Mouse (Mus musculus) left cerebral cortex, postnatal 25 days (tissue): ENCODE measurements around the gene Tinf2. TPM values are rescaled to one million over a fixed set of nuclear protein-coding genes. Genes with fewer than 3 reads are reported as not detected.

Source experiments
- DNase-seq, 2 experiments: peaks; one replicate each; pipeline ENCODE4 v3.0.0; 2022; ENCODE audit warnings: low spot score in 2 of 2, mixed read lengths in 1 of 2
- intact Hi-C: fragments of 180-260 bp; cut with DNase I; formaldehyde crosslinking; loops from one replicate; pipeline ENCODE4 v1.15.1; 2025
- total RNA-seq, 2 experiments: library from RNA; stranded (reverse); gene quantifications; 2 replicates each; pipeline ENCODE4 v1.2.3; 2021

Tinf2 gene
- total RNA-seq = 10 to 100 TPM; 12.9 to 14.8 TPM

GRCm38 (mm10) chr14:55681160-55682117 is at the start of gene Tinf2:
TSS of gene Tinf2 (minus strand) at chr14:55681820.
- DNase-seq = peak; percentile 98
- intact Hi-C loops = loop anchor here (1.0 to 5.0 kb wide), 2 partner anchors 41 to 64 kb away; partner anchors contain the start of genes Dhrs1, Nop9 and Rabggta

DNA sequence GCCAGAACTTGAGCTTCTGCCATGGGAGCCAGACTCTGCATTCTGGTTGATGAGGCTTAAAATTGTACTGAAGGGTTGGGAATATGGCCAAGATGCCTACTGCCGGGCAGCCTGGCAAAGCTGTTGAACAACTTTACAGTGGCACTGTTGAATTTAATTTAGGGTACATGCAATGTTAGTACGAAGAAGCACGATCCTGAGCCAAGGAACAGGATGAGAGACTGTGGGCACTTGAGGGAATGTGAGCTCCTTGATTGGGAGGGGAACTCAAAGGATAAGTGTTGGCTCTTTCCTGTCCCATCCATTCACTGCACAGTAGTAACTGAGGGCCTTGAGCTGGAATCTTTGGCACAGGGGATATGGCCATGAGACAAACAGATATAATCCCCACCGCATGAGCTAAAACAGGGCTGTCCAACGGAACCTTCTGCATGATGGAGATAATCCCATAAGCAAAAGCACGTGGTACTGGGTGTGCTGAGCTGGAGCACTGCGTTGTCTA is 49.0 kb upstream of the Tinf2 start:
- DNase-seq = peak; percentile 21 to 74
- intact Hi-C loops = no loop called here

GRCm38 (mm10) chr14:55730116-55730515 is 48.5 kb upstream of the Tinf2 start:
- intact Hi-C loops = no loop called here
- DNase-seq = no peak

- intact Hi-C loops = no loop called here
- DNase-seq = no peak
Observed at GRCm38 (mm10) chr14:55727889-55728685, 46.5 kb upstream of the Tinf2 start.

DNA sequence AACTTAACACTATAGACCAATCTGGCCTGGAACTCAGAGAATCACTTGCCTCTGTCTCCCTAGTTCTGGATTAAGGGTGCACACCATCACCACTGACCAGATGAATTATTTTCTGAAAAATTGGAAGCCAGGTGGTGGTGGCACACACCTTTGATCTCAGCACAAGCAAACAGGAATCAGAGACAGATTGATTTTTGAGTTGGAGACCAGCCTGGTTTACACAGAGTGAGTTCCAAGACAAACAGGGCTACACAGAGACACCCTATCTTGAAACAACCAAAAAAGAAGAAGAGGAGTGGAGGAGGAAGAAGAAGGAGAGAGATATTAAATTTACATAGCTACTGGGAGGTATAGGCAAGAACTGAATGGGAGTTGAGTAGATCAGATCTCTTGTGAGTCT is 44.6 kb upstream of the Tinf2 start:
- DNase-seq = no peak
- intact Hi-C loops = no loop called here

GRCm38 (mm10) chr14:55724411-55724871 is 42.8 kb upstream of the Tinf2 start:
- intact Hi-C loops = loop anchor here (5.0 kb wide), 1 partner anchor 42 kb away; the partner anchor contains the start of gene Tinf2
- no peak for DNase-seq

GRCm38 (mm10) chr14:55723433-55723832 is 41.8 kb upstream of the Tinf2 start:
- intact Hi-C loops = loop anchor here (2.0 to 5.0 kb wide), 2 partner anchors 19 to 41 kb away; partner anchors contain the start of gene Tinf2
- no peak for DNase-seq

DNA sequence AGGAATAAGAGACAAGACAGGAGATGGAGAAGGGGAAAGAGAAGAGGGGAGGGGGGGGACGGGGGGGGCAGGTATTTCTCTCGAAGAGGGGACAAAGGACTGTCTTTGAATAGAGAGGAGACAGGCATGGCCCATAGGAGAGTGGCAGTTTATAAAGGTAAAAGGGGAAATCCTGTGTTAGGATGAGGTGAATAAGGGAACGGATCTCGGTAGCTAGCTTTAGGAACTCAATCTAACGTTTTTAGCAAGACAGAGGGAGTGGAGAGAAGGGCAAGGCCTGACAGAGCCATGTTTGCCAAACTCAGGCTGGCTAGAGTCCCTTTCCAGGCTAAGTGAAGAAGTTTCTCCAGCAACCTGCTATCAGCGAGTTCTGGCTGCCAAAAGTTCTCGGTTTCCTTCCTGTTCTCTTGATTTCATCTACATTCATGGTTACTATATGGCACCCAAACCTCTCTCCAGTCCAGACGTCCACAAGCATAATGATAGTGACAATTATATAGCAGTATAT is 40.9 kb upstream of the Tinf2 start:
- intact Hi-C loops = loop anchor here (2.0 to 5.0 kb wide), 2 partner anchors 20 to 40 kb away; partner anchors contain the start of gene Tinf2
- DNase-seq = no peak

DNA sequence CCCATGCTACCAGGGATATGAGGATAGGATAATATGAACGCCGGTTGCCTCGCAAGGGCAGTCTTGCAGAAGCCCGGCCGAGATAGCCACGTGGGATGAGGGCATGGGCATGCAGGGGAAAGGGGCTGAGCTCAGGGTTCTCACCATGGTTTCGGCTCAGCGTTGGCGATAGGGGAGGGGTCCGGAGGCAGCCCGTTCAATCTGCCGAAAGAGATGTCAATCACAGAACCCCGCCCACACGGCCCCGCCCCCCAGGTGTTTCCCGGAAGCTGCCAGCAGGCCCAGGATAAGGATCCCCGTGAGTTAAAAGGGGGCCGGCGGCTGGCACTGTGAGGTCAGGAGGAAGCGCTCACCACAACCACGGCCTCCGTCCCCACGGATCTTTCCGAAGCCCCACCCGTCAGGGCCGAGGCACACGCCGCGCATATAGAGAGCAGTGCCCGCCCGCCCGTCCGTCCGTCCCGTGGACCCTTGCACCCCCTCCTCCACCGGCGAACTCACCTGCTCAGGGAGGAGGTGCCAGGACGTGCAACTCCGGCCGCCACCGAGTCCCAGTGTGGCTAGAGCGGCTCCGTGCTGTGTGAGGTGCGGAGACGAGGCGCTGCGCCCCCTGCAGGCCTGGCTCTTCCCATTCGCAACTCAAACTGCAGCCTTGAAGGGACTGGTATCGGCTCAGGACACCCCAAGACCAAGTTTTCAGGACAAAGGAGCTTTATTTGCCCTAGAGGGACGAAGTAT is 40.2 kb upstream of the Tinf2 start, which contains the start of gene Rabggta:
TSS of gene Rabggta (minus strand) at position 564 of the 738 bp plus-strand sequence.
- peak; percentile 93 to 94 for DNase-seq
- intact Hi-C loops = loop anchor here (2.0 to 5.0 kb wide), 2 partner anchors 21 to 40 kb away; partner anchors contain the start of gene Tinf2

- intact Hi-C loops = loop anchor here (5.0 kb wide), 1 partner anchor 39 kb away; the partner anchor contains the start of gene Tinf2
- DNase-seq = no peak
Observed at GRCm38 (mm10) chr14:55721076-55721475, 39.5 kb upstream of the Tinf2 start.

GRCm38 (mm10) chr14:55720666-55721065 is 39.0 kb upstream of the Tinf2 start:
- intact Hi-C loops = loop anchor here (5.0 kb wide), 1 partner anchor 38 kb away; the partner anchor contains the start of gene Tinf2
- no peak for DNase-seq

- peak in 1 of 2 experiments; percentile 24 for DNase-seq
Observed at GRCm38 (mm10) chr14:55719737-55720136, 38.1 kb upstream of the Tinf2 start.

DNA sequence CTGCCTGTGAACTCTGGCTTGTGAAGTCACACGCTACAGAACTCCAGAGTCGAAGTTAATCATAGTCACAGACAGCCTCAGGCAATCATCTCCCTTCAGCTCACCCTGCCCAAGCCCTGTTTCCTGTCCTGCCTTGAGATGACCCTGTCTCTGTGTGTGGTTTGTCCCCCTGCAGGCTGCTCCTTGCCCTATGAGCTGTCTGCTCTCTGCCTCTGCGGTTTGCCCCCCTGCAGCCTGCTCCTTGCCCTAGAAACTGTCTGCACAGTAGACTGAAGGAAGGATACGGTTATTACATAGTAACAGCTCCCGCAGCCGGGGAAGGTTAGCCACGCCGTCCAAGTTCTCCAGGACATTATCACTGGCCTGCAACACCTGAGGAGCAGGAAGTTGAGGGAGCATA is 35.3 kb upstream of the Tinf2 start:
- DNase-seq = no peak
- intact Hi-C loops = no loop called here

More at GRCm38 (mm10) chr14:55719737-55720136, 38.1 kb upstream of the Tinf2 start:
- intact Hi-C loops = loop anchor here (5.0 kb wide), 1 partner anchor 37 kb away; the partner anchor contains the start of gene Tinf2

- intact Hi-C loops = no loop called here
- DNase-seq = no peak
Observed at GRCm38 (mm10) chr14:55716271-55716670, 34.7 kb upstream of the Tinf2 start.

- no peak for DNase-seq
- intact Hi-C loops = no loop called here
Observed at GRCm38 (mm10) chr14:55714893-55715292, 33.3 kb upstream of the Tinf2 start.

DNA sequence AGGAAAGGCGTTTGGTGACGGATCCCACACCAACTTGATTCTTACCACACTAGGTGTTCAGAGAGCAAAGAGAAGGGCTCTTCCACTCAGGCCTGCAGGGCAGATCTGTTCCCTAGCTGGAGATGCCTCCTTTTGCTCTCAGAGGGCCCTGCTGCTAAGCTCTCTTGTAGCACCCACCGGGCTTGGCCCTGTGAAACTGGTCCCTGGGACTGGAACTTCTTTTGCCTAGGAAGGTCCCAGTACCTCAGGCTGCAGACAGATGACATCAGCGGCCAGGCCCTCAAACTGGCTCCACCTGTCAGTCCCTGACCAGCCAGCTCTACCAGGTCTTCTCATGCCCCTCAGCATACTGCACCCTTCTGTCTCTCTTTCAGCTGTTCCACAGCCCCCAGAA is 32.1 kb upstream of the Tinf2 start, which contains the start of gene Tgm1:
TSS of gene Tgm1 (minus strand) at position 198 of the 394 bp plus-strand sequence.
- no peak for DNase-seq
- intact Hi-C loops = no loop called here

DNA sequence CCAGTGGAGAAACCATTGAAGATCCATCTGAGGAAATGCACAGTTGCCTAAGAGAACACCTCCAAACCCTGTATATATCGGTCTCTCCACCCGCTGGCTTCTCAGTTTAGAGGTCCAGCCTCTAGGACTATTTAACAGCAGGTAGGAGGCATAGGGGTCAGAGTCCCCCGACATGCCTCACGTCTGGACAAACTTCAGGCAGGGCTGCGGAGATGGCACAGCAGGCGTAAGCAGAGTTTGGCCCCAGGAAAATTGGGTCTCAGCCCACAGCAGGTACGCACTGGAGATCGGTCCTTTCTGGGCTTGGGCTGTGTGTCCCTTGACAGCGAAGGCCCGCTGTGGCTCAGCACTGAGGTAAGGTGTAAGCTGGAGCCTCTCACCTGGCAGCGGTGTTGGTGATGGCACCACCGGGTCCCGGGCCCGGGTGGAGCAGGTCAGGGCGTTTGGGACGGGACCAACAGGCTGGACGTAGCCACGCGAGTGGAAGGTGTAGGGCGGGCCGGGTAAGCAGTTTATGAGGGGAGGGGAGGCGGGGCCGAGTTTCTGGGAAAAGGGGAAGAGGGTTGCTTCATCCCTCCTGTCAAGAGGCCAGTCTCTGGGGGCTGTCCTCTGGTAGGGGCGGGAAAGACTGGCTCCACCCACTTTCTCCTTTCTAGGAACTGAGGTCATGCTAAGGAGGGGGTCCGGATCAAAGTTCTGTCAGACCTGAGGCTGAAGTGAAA is 31.5 kb upstream of the Tinf2 start:
- intact Hi-C loops = no loop called here
- no peak for DNase-seq

GRCm38 (mm10) chr14:55711786-55712185 is 30.2 kb upstream of the Tinf2 start:
- intact Hi-C loops = no loop called here
- DNase-seq = no peak
